Mouse (Mus musculus) G1E (cell line): ENCODE data around the gene Slit2.

ENCODE experiments used
- CTCF ChIP-seq: IDR thresholded peaks from 2 replicates; pipeline ENCODE4 v1.5.1; 2012; ENCODE audit warnings: low read depth, low read length, inconsistent platforms, mixed read lengths
- GATA1 ChIP-seq: IDR thresholded peaks from 2 replicates; pipeline ENCODE4 v1.6.1; 2012; ENCODE audit warnings: borderline replicate concordance, low read length, inconsistent platforms, mixed read lengths

DNA sequence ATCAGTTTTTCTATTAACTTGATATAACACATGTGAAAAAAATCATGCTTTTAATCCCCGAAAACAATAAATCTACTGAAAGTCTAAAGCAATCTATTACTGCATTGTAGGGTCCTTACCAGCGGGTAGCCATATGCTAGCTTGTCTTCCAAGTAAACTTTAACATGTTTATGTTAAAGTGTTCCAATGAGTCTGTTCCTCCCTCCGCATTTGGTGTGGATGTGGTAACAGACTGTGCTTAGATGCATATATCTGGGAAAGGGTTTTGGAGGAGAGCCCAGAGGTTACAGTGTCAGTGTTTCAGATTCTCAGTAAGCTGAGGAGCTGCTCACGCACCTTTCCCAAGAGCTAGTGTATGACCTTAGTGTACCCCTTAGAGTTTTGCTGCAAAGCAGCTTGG lies 204.9 kb downstream of the Slit2 start:
- TF ChIP-seq GATA1 = no peak
- TF ChIP-seq CTCF = no peak
